Mouse (Mus musculus): ENCODE results near the gene Ugt1a9. TPM values are rescaled to one million over a fixed set of nuclear protein-coding genes. Genes with fewer than 3 reads are reported as not detected.

The Ugt1a9 gene
- polyA plus RNA-seq, 2 experiments, result 0.21 to 0.34 TPM

DNA sequence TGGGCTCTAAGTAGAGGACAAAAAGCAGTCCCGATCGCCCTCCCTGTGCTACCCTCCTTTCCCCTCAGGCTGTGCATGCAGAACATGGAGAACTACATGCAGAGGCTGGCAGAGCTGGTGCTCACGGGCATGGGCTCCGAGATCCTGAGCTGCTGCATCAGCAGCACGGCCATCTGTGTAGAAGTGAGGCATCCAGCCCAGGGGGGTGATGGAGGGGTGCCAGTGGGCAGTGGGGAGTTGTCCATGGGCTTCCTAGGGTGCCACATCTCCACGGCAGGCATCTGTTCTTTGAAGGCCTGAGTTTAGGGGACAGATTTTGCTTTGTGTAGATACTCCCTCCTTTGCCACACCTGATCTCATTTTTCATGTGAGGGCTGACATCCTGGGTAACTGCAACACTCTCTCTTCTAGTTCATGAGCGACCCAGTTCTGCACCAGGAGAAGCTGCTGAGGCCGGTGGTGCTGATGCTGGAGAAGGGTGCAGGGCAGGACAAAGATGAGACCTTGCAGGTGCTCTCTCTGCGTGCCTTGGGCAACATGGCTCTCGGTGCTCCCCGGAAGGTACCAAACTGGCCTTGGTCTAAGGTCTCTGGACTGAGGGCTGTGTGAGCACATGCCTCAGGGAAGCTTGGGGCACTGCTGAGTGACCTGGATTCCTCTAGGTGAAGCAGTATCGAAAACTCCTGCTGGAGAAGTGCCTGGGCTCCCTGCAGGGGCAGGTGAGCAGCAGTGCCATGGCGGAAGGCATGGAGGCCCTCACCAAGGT, 185.6 kb downstream of the Ugt1a9 start:
- no peaks in the 10 kb centered on the region; the same call in 1 of the 2 replicates for H3K9me3 ChIP-seq (ENCODE audit: control insufficient read depth, low read length)
- ATAC-seq (ENCODE audit: insufficient read depth), result no peak
- TF ChIP-seq EP300 (IDR thresholded peaks at IDR 0.05; ENCODE audit: low read depth), result no peak
- no peak for TF ChIP-seq CTCF (IDR thresholded peaks at IDR 0.05; ENCODE audit: low read depth)

DNA sequence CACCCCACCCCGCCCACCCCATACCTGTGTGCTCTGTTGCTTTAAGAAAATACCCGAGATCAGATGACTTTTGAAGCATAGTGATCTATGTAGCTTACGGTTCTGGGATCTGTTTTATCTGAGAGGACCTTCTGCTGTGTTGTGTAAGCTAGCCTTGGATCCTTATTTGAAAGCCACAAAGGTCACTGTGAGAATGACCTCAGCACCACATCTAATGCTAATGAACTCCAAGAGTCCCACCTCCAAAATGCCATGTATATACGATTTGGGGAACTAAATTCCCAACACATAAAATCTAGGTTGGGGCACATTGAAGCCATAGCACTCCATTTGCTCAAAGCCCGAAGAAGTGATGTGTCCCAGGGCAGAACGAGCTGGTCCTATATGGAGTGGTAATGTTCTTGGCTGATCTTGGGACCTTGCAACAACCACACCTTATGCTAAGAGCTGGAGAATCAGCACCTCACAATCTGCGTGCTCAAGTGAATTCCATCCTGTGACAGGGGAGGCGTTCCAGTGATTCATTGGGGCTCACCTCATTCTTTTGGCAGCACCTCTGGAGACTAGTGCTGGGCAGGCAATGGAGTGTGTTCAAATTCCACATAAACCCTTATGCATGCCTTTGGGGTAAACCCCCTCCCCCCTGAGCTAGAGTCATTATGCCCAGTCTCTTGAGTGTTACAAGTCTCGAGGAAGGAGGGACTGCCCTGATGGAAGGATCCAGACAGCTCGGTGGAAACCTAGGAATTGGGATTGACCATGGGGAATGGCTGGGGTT, 186.5 kb downstream of the Ugt1a9 start:
- no peak overlapping the region for H3K4me2 ChIP-seq (ENCODE audit: low read depth)
- no peak for ATAC-seq (ENCODE audit: insufficient read depth)
- H3K9me3 ChIP-seq (ENCODE audit: control insufficient read depth, low read length), result no peaks in the 10 kb centered on the region; the same call in 1 of the 2 replicates
- H3K4me3 ChIP-seq (ENCODE audit: insufficient read depth in 1 of 2, low read depth in 2 of 2, low read length in 2 of 2), result no peak overlapping the region
- H3K36me3 ChIP-seq (replicated peaks; ENCODE audit: control insufficient read depth, insufficient read depth, low read depth), result peaks cover 10% of the 10 kb centered on the region
- peaks cover 6 to 32% of the 10 kb centered on the region in 2 experiments; a peak in 3 of 4 replicates for H3K4me1 ChIP-seq (replicated peaks; ENCODE audit: control insufficient read depth in 2 of 2, insufficient read depth in 2 of 2, low read length in 1 of 2)
- TF ChIP-seq CTCF (IDR thresholded peaks at IDR 0.05; ENCODE audit: low read depth) (no peak), EP300 (IDR thresholded peaks at IDR 0.05; ENCODE audit: low read depth) (no peak)
- H3K9ac ChIP-seq (replicated peaks), result no peak overlapping the region
- 57% methylated on average over 10 of the region's 10 CpGs for WGBS (ENCODE audit: insufficient replicate concordance)
- no peak for DNase-seq (ENCODE audit: low read depth in 3 of 3, low spot score in 3 of 3)
- no peak overlapping the region for H3K27ac ChIP-seq
- H3K27me3 ChIP-seq (ENCODE audit: control insufficient read depth, insufficient read depth, low read length), result no peaks in the 10 kb centered on the region

More for the DNA sequence above, 185.6 kb downstream of the Ugt1a9 start:
- peaks cover 6 to 23% of the 10 kb centered on the region in 2 experiments; a peak in 3 of 4 replicates for H3K4me1 ChIP-seq (replicated peaks; ENCODE audit: control insufficient read depth in 2 of 2, insufficient read depth in 2 of 2, low read length in 1 of 2)
- DNase-seq (ENCODE audit: low read depth in 3 of 3, low spot score in 3 of 3), result no peak
- H3K27ac ChIP-seq, result no peak overlapping the region
- no peak overlapping the region for H3K4me3 ChIP-seq (ENCODE audit: insufficient read depth in 1 of 2, low read depth in 2 of 2, low read length in 2 of 2)
- no peak overlapping the region for H3K9ac ChIP-seq (replicated peaks)
- peaks cover 3% of the 10 kb centered on the region; the same call in 1 of the 2 replicates for H3K36me3 ChIP-seq (replicated peaks; ENCODE audit: control insufficient read depth, insufficient read depth, low read depth)
- no peak overlapping the region for H3K4me2 ChIP-seq (ENCODE audit: low read depth)
- 63% methylated on average over 13 of the region's 13 CpGs for WGBS (ENCODE audit: insufficient replicate concordance)
- no peaks in the 10 kb centered on the region for H3K27me3 ChIP-seq (ENCODE audit: control insufficient read depth, insufficient read depth, low read length)

DNA sequence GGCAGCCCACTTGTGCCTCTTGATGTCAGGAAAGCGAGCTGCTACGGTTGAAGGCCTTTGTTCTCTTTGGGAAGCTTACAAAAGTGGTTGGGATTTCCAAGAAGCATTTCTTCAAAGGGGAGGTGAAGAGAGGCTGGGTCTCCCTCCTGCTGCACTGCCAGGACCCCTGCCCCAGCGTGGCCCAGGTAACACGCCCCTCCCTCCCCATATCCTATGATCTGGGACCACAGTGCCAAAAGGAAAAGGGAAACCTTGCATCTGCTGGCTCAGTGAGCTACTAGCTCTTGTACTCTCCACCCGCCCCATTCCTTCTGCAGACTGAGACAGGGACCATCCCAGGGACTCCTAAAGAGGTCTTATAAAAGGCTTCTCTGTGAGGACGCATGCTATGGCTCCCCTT, 187.1 kb downstream of the Ugt1a9 start:
- 66% methylated on average over 6 of the region's 6 CpGs for WGBS (ENCODE audit: insufficient replicate concordance)
- Histone ChIP-seq H3K4me2 (ENCODE audit: low read depth) (no peak overlapping the region), H3K4me1 (replicated peaks; ENCODE audit: control insufficient read depth in 2 of 2, insufficient read depth in 2 of 2, low read length in 1 of 2) (peaks cover 6 to 37% of the 10 kb centered on the region in 2 experiments; a peak in 3 of 4 replicates), H3K27ac (no peak overlapping the region), H3K36me3 (replicated peaks; ENCODE audit: control insufficient read depth, insufficient read depth, low read depth) (peaks cover 16% of the 10 kb centered on the region), H3K9ac (replicated peaks) (no peak overlapping the region), H3K9me3 (ENCODE audit: control insufficient read depth, low read length) (no peaks in the 10 kb centered on the region; the same call in 1 of the 2 replicates), H3K4me3 (ENCODE audit: insufficient read depth in 1 of 2, low read depth in 2 of 2, low read length in 2 of 2) (no peak overlapping the region), H3K27me3 (ENCODE audit: control insufficient read depth, insufficient read depth, low read length) (no peaks in the 10 kb centered on the region)
- TF ChIP-seq CTCF (IDR thresholded peaks at IDR 0.05; ENCODE audit: low read depth), result no peak
- DNase-seq (ENCODE audit: low read depth in 3 of 3, low spot score in 3 of 3), result no peak
- no peak for ATAC-seq (ENCODE audit: insufficient read depth)

DNA sequence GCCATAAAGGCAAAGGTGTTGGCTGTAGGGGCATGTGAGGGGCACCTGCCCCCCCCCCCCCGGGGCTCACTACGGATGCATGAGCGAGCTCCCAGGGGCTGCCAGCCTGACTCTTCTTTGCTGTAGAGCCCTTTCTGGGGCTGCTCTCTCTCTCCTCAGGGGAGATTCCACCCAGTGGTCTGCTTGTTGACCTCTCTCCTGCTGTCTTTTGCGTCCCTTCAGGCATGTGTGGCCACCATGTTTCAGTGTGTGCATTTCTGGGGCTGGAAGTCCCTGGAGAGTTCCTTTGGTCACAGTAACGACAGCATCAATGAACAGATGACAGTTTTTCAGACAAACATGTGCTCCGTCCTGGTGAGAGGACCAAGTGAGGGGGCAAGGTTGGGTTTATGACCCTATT, 187.8 kb downstream of the Ugt1a9 start:
- 59% methylated on average over 6 of the region's 6 CpGs for WGBS (ENCODE audit: insufficient replicate concordance)
- Histone ChIP-seq H3K9me3 (ENCODE audit: control insufficient read depth, low read length) (no peaks in the 10 kb centered on the region; the same call in 1 of the 2 replicates), H3K4me3 (ENCODE audit: insufficient read depth in 1 of 2, low read depth in 2 of 2, low read length in 2 of 2) (no peak overlapping the region)

More for the DNA sequence above, 187.8 kb downstream of the Ugt1a9 start:
- no peak overlapping the region for H3K27ac ChIP-seq
- H3K27me3 ChIP-seq (ENCODE audit: control insufficient read depth, insufficient read depth, low read length), result no peaks in the 10 kb centered on the region
- TF ChIP-seq CTCF (IDR thresholded peaks at IDR 0.05; ENCODE audit: low read depth), result no peak
- TF ChIP-seq EP300 (IDR thresholded peaks at IDR 0.05; ENCODE audit: low read depth), result no peak
- H3K4me1 ChIP-seq (replicated peaks; ENCODE audit: control insufficient read depth in 2 of 2, insufficient read depth in 2 of 2, low read length in 1 of 2), result peaks cover 6 to 35% of the 10 kb centered on the region in 2 experiments; a peak in 3 of 4 replicates
- H3K4me2 ChIP-seq (ENCODE audit: low read depth), result no peak overlapping the region
- no peak for DNase-seq (ENCODE audit: low read depth in 3 of 3, low spot score in 3 of 3)
- peaks cover 23% of the 10 kb centered on the region for H3K36me3 ChIP-seq (replicated peaks; ENCODE audit: control insufficient read depth, insufficient read depth, low read depth)
- ATAC-seq (ENCODE audit: insufficient read depth), result no peak
- H3K9ac ChIP-seq (replicated peaks), result no peak overlapping the region

Measured in liver, embryonic 14.5 days (tissue).